Mouse (Mus musculus) adrenal gland, postnatal 14 days (tissue): ENCODE measurements at regions not wholly inside any gene's neighbourhood (a gene's known extent, or its start where the extent isn't known, plus 50 kb on each side); places are given as distances from the start of the nearest gene placed in this dataset.

Experiments used
- DNase-seq: peaks from one replicate; pipeline ENCODE4 v3.0.0; 2021; ENCODE audit warnings: mixed read lengths

DNA sequence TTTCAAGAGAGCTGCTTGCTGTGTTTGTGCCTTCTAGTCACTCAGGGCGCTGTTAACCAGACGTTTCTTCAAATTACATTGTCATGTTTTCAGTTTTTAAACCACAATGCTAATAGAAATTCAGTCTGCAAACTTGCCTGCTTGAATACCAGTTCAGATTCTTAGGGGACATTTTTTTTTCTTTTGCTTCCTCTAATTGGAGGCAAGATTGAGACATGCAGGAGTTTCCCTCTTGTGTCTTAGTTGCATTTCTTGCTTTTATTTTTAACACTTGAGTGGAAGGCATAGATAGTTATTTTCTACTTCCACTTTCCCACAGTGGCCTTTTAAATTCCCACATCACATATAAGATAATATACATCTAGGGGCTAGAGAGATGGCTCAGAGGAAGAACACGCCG, 246.8 kb downstream of the Grpr start:
- DNase-seq: no peak

DNA sequence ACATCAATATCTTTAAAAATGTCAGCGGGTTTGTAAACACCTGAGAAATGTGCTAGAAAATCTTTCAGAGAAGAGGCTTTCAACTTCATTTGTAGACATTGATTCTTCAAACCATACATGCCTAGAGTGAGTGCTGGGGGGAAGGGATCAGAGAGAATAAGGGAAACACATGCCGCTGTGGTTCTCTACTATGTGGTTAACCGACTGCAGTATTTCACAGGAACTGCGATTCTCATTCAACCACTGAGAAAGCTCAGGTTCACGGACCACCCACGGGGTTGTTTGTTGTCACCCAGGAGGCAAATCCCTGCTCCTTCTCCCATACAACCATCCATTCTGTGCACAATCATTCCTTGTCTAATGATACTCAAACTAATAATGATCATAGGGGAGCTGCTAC, 248.4 kb downstream of the Grpr start:
- DNase-seq: no peak

DNA sequence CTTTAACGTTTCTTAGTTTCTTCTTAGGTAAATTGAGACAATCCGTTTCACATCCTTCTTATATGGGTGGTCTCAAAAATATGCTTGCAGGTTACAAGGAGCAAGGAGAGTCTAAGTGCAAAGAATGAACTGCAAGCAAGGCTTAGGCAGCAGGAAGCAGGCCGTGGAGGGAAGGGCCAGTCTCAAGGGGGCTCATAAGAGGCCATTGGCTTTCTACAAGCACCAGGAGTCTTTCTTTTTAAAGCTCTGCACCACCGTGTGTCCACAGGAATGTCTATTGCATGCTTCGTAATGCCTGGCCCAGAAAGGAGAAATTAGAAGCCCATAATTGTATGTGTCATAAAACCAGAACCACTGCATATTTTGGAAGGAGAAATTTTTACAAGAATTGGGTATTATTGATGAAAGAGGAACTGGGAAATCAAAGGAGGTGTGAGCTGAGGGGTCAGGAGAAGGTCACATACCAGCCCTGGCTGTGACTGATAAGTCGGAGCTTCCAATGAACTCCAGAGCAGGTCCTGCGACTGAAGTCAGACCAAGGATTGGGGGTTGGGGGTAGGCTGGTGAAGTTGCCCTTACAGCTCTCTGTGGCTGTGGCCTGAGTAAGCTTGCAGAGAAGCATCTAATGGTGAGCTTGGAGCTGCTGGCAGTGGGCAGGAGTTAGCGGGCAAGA, 252.4 kb downstream of the Grpr start:
- no peak for DNase-seq

- no peak for DNase-seq
Measured at GRCm38 (mm10) chrX:163261248-163261647, 288.2 kb downstream of the Grpr start.

DNA sequence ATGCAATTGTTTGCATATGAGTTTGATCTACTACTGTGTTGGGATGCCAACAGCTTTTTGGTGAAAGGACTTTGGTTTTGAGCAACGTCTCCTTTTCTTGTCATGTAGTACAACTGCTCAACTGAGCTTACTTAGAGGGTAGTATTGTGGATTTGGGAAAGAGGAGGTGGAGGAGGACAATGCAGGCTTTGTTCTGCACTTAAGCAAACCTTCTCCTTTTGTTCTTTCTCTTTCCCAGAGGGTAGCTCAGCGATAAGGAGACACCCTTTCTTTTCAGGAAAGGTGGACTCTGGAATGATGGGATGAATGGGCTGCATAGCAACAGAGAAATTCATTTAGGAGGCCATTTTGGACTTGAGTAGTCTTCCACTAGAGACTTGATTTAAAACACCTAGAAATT, 288.6 kb upstream of the S100g start:
- DNase-seq: no peak

- no peak for DNase-seq
Measured at GRCm38 (mm10) chrX:163205260-163205659, 240.9 kb upstream of the S100g start.

DNA sequence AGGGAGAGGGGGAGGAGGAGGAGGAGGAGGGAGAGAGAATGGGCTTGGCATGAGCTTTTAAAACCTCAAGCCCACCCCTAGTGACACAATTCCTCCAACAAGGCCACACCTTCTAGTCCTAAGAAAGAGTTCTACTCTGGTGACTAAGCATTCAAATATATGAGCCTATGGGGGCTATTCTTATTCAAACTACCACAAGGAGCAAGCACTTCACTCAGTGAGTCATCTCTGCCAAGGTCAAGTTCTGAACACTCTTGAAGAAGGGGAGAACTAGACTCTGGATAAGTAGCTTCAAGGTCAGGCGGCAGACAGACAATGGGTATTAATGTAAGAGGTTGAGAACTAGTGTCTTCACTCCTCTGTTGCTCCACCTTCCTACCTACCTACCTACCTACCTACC, 239.0 kb upstream of the S100g start:
- DNase-seq: no peak

- DNase-seq: peak; percentile 23
Measured at GRCm38 (mm10) chrX:163181588-163181987, 217.2 kb upstream of the S100g start.

DNA sequence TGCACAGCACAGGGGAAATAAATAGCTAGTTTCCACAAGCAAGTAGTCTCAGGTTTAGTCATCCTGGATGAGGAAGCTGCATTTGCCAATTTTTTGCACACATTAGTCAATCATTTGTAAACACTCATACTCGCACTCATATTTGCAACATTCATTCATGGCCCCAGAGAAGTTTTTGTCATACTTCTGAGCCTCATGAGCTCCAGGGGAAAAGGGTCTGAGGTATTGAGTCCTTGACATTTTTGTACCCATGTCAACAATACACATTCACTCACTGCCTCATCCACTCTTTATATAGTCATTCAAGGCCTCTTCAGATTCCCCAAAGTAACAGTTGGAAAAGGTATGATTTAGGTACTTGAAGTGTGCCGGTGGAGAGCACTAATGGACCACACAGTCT, 200.4 kb upstream of the S100g start:
- no peak for DNase-seq

DNA sequence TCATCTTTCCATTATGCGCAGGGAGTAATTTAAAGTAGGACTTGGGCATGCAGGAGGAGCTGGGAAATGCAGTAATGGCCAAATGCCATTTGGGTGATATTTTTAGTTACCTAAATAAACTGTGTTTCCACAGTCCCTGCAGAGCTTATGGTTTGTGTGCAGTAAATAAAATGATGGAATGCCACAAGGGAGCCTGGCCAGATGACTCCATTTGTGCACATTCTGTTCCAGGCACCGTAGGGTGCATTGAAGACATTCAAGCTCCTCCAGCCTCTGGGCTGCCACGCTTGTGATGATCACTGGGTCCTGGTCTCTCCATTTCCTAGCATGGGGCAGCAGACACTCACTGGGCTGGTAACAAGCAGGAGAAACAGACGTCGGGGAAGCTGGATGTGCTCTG, 190.9 kb upstream of the S100g start:
- no peak for DNase-seq

DNA sequence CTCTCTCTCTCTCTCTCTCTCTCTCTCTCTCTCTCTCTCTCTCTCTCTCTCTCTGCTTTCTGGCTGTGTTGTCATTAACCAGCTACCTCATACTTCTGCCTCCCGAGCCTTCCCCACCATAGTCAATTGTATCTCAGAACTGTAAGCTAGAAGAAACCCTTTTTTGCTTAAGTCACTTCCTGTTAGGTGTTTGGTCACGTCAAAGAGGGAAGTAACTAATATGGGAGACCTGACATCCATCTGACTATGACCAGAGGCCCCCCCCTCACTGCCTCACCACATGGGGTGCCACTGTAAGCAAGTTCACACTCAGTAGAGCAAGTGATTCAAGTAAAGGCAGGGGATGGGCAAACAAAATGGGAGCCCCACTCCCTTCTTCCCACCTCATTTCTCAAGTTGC, 187.6 kb upstream of the S100g start:
- DNase-seq: no peak

GRCm38 (mm10) chrX:163144475-163144874, 180.1 kb upstream of the S100g start:
- no peak for DNase-seq

DNA sequence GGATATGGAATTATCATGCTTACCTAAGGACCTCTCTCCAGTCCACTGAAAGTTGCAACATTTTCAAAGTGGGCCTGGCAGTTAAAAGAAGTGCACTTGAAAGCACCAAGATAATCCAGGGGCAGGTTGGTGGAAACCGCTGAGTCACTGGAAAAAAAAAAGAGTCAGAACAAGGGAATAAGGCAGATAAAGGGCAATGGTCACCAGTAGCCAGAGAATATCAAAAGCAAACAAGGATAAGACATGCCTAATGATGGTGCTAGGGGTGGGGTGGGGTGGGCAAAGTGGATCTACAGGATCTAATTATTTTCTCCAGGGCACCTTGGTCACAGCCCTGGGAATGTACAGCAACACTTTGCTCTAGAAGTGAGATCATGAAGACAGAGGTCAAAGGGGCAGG, 175.1 kb upstream of the S100g start:
- no peak for DNase-seq

- DNase-seq: no peak
Measured at GRCm38 (mm10) chrX:163128626-163129025, 164.2 kb upstream of the S100g start.

DNA sequence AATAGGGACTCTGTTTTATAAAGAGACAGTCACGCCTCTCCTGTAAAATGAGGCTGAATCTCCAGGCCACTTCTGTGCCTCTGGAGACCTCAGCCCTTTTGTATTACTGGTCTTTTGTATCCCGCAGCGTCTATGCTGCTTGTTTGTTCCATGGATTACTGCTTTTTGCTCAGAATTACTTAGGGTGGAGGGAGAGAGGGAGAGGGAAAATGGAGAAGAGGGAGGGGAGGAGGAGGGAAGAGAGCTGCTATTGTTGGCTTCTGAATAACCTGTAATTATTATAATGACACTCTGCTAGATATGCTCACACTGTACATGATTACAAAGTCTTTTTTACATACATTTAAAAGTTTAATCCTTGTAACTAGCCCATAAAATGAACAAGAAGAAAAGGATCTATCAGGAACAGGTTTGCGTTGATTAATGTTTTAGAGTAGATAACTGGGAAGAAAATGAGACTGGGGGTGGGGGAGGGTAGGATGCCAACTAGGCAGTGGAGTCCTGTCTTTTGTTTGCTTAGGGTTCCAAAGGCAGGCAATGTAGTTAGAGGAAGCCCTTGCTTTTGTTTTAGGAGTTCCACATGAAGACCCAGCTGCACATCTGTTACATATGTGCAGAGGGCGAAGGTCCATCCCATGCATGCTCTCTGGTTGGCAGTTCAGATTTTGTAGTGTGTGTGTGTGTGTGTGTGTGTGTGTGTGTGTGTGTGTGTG, 153.4 kb upstream of the S100g start:
- DNase-seq: no peak

- DNase-seq: no peak
Measured at GRCm38 (mm10) chrX:163117237-163117636, 152.8 kb upstream of the S100g start.

DNA sequence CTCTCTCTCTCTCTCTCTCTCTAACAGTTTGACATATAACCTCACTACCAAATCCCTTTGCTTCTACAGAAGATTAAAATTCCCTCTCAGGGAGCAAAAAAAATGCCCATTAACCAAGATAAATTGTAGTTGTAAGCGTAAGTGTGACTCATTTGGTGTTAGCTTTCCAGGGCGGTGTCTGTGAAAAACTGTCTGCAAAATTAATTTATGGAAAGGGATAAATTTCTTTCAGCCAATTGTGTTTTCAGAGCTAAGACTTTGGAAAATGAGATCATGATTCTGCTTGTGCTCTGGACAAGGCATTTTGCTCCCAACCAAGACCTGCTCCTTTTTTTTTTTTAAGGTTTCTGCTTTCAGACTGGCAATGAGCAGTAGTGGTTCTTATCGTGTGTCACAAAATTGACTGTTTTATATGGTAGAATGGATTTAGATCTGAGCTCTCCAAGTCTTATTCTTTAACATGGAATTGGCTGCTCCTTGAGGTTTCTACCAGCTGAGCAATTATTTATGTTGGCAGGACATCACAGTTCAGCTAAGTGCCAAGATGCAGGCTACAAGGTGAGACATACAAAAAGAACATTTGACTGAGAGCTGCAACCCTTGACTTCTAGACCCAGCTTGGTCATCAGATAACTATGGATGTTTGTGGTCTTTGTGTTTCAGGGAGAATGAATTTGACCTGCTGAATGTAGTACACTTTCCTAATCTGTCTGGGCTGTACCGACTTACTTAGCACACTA, 130.8 kb upstream of the S100g start:
- DNase-seq: no peak
